Mouse (Mus musculus): ENCODE data around the gene Gm10318.

GRCm38 (mm10) chr10:77900903-77901818, 48.5 kb downstream of the Gm10318 start:
- TF ChIP-seq EP300 (optimal IDR thresholded peaks at IDR 0.05), result no peak
- TF ChIP-seq CTCF (IDR thresholded peaks at IDR 0.05; ENCODE audit: low read depth), result no peak
